In genomic region chr2:156839319-156840191, GRCm38 (mm10) we compare ENCODE assay signal across 8 mouse cellular contexts. TPM values are rescaled to one million over a fixed set of nuclear protein-coding genes. Genes with fewer than 3 reads are reported as not detected.
DNase-seq lines count a peak whose midpoint lies in the region; ATAC-seq and TF ChIP-seq lines count a peak whose summit lies in the region.

Gene Tgif2, plus strand, starts transcription at chr2:156840007.

- TF ChIP-seq CTCF in kidney, adult 2 months (conservative IDR thresholded peaks at IDR 0.05; ENCODE audit: insufficient read depth, insufficient read length, low read depth, low read length): no peak
- no peak for TF ChIP-seq CTCF in lung, postnatal 0 days (IDR thresholded peaks at IDR 0.05)

- 0 out of 2 replicates have a peak, but pooled peaks cover 6% of the 10 kb centered on the region for H3K4me1 ChIP-seq in kidney, adult 2 months (ENCODE audit: control insufficient read depth, insufficient read depth, low read length)
- peaks cover 21% of the 10 kb centered on the region for H3K4me1 ChIP-seq in lung, postnatal 0 days (ENCODE audit: insufficient read depth, low read depth, low read length)

- peak; percentile 67 to 83 for DNase-seq in cerebellum, postnatal 10 days
- DNase-seq in cerebellum, postnatal 36 days: no peak
- peak; percentile 50 for DNase-seq in c-Kit-positive CD71-positive TER-119-positive erythroid progenitor cells, embryonic 14.5 days (ENCODE audit: low spot score)
- peak; percentile 23 to 64 for DNase-seq in heart, adult 9 months (ENCODE audit: low spot score in 2 of 2)
- DNase-seq in kidney, adult 2 months: peak; percentile 66
- peak; percentile 90 for DNase-seq in lung, postnatal 0 days (ENCODE audit: low spot score)
- peak; percentile 75 for DNase-seq in ovary, postnatal 14 days (ENCODE audit: low spot score)
- DNase-seq in urinary bladder, postnatal 4 days (ENCODE audit: low spot score in 2 of 2): peak; percentile 89 to 90

- no peaks in the 10 kb centered on the region for H3K36me3 ChIP-seq in kidney, adult 2 months (ENCODE audit: control insufficient read depth, insufficient read depth, low read length)
- no peaks in the 10 kb centered on the region for H3K36me3 ChIP-seq in lung, postnatal 0 days (ENCODE audit: insufficient read depth, low read length)

- no peaks in the 10 kb centered on the region for H3K9me3 ChIP-seq in lung, postnatal 0 days (ENCODE audit: low read length)

- H3K4me3 ChIP-seq in kidney, adult 2 months (ENCODE audit: insufficient read depth, low read depth, low read length): peak within 1 kb of the TSS; percentile 61
- peak within 1 kb of the TSS; percentile 82 for H3K4me3 ChIP-seq in lung, postnatal 0 days (ENCODE audit: low read depth, low read length)

- H3K9ac ChIP-seq in lung, postnatal 0 days (replicated peaks; ENCODE audit: low read depth): peak within 1 kb of the TSS; percentile 65

- WGBS in kidney, adult 2 months: 13% methylated on average over 61 of the region's 61 CpGs
- 3% methylated on average over 50 of the region's 61 CpGs for WGBS in lung, postnatal 0 days

- H3K27ac ChIP-seq in kidney, adult 2 months (ENCODE audit: insufficient read depth, low read depth, low read length): no peak within 1 kb of the TSS
- H3K27ac ChIP-seq in lung, postnatal 0 days (ENCODE audit: low read length): peak within 1 kb of the TSS; percentile 85

- peak; percentile 91 for ATAC-seq in lung, postnatal 0 days

- no peak for TF ChIP-seq POLR2A in kidney, adult 2 months (IDR thresholded peaks at IDR 0.05; ENCODE audit: low read depth, low read length)

- no peak for TF ChIP-seq EP300 in lung, postnatal 0 days (IDR thresholded peaks at IDR 0.05)

- H3K4me2 ChIP-seq in lung, postnatal 0 days (replicated peaks; ENCODE audit: low read depth, low read length): peak within 1 kb of the TSS; percentile 92

- H3K27me3 ChIP-seq in kidney, adult 2 months (replicated peaks; ENCODE audit: control insufficient read depth, insufficient read depth, low read length): no peaks in the 10 kb centered on the region
- no peaks in the 10 kb centered on the region for H3K27me3 ChIP-seq in lung, postnatal 0 days (replicated peaks; ENCODE audit: insufficient read depth, low read length)

RNA-seq across cellular contexts. Expression of gene Tgif2, which starts in this region (rescaled TPM):
- polyA plus RNA-seq in kidney, adult 2 months (2012; rRNA removed): 3.8 and 4.6 TPM in 2 replicates
- polyA plus RNA-seq in lung, postnatal 0 days (2015; fragmentation: Nextera tagmentation; extraction: Ambion mirVana): 13.7 and 15.1 TPM in 2 replicates

Comparison
In these comparisons a context has a peak if more than half of its experiments do, and no peak if none do; other contexts are left out.
1. DNase-seq: peak in cerebellum, postnatal 10 days (2 of 2), c-Kit-positive CD71-positive TER-119-positive erythroid progenitor cells, embryonic 14.5 days (single experiment), heart, adult 9 months (2 of 2), kidney, adult 2 months (single experiment), lung, postnatal 0 days (single experiment), ovary, postnatal 14 days (single experiment) and urinary bladder, postnatal 4 days (2 of 2); none in cerebellum, postnatal 36 days (0 of 2).